ENCODE assay signal across 21 mouse cellular contexts in genomic region chr1:43594738-43595137, GRCm38 (mm10).
DNase-seq lines count a peak whose midpoint lies in the region; ATAC-seq and TF ChIP-seq lines count a peak whose summit lies in the region.
"Had no signal": no experiment of that assay in that cellular context is flagged by ENCODE, and none has a peak within 500 bp of the region (broad histone marks: within the 10 kb centered on the region; RNA-seq: fewer than 3 reads in every experiment).

No protein-coding gene starts in this region.

- no peak for TF ChIP-seq POLR2A in lung, adult 2 months (IDR thresholded peaks at IDR 0.05; ENCODE audit: borderline replicate concordance, extremely low read depth, low read depth, low read length)

- no peak for DNase-seq in forebrain, embryonic 10.5 days (ENCODE audit: extremely low spot score, low spot score)
- no peak for DNase-seq in lung, adult 2 months
- no peak for DNase-seq in adrenal gland, postnatal 10 days
- DNase-seq in cerebellum, adult 9-10 months: no peak
- DNase-seq: cerebellum, postnatal 14 days; embryo, embryonic 11 days; gastrocnemius, postnatal 10 days; kidney, adult 18-20 months; kidney, postnatal 10 days; liver, embryonic 13.5 days; lung, postnatal 36 days; right cerebral cortex, postnatal 25 days; thymus, adult 2 months had no signal

- peaks cover 4% of the 10 kb centered on the region for H3K4me1 ChIP-seq in forebrain, embryonic 16.5 days (replicated peaks; ENCODE audit: control insufficient read depth, insufficient read depth, low read length)
- H3K4me1 ChIP-seq in forebrain, embryonic 10.5 days: peaks cover 14% of the 10 kb centered on the region
- H3K4me1 ChIP-seq in lung, embryonic 16.5 days (replicated peaks; ENCODE audit: control insufficient read depth, insufficient read depth, low read length): peaks cover 2% of the 10 kb centered on the region; the same call in 1 of the 2 replicates
- H3K4me1 ChIP-seq in lung, adult 2 months (ENCODE audit: control insufficient read depth, insufficient read depth, low read length): no peaks in the 10 kb centered on the region
- H3K4me1 ChIP-seq in neural tube, embryonic 14.5 days (ENCODE audit: control insufficient read depth, insufficient read depth, low read length): no peaks in the 10 kb centered on the region
- H3K4me1 ChIP-seq: midbrain, embryonic 10.5 days; stomach, embryonic 15.5 days had no signal

- no peak overlapping the region for H3K27ac ChIP-seq in forebrain, embryonic 16.5 days (ENCODE audit: low read length)
- H3K27ac ChIP-seq in forebrain, embryonic 10.5 days: no peak overlapping the region
- H3K27ac ChIP-seq in lung, embryonic 16.5 days (ENCODE audit: low read length): no peak overlapping the region
- no peak overlapping the region for H3K27ac ChIP-seq in neural tube, embryonic 14.5 days (ENCODE audit: low read depth, low read length)
- H3K27ac ChIP-seq: liver, embryonic 13.5 days; midbrain, embryonic 10.5 days; stomach, embryonic 15.5 days had no signal

- H3K36me3 ChIP-seq in forebrain, embryonic 16.5 days (ENCODE audit: control insufficient read depth, insufficient read depth): no peaks in the 10 kb centered on the region
- H3K36me3 ChIP-seq in forebrain, embryonic 10.5 days (replicated peaks): no peaks in the 10 kb centered on the region
- no peaks in the 10 kb centered on the region for H3K36me3 ChIP-seq in lung, embryonic 16.5 days (ENCODE audit: control insufficient read depth, insufficient read depth, low read length)
- H3K36me3 ChIP-seq in neural tube, embryonic 14.5 days (ENCODE audit: control insufficient read depth, insufficient read depth, low read length): no peaks in the 10 kb centered on the region
- H3K36me3 ChIP-seq: G1E; heart, embryonic 12.5 days; liver, embryonic 13.5 days; midbrain, embryonic 10.5 days; stomach, embryonic 15.5 days had no signal

- no peaks in the 10 kb centered on the region for H3K9me3 ChIP-seq in forebrain, embryonic 16.5 days (ENCODE audit: control insufficient read depth, low read length)
- H3K9me3 ChIP-seq in forebrain, embryonic 10.5 days: no peaks in the 10 kb centered on the region
- H3K9me3 ChIP-seq in lung, embryonic 16.5 days (ENCODE audit: control insufficient read depth, low read length): no peaks in the 10 kb centered on the region
- no peaks in the 10 kb centered on the region for H3K9me3 ChIP-seq in neural tube, embryonic 14.5 days (ENCODE audit: control insufficient read depth, low read length)
- H3K9me3 ChIP-seq: G1E; heart, embryonic 12.5 days; liver, embryonic 13.5 days; midbrain, embryonic 10.5 days; stomach, embryonic 15.5 days had no signal

- 60% methylated on average over 4 of the region's 4 CpGs for WGBS in forebrain, embryonic 16.5 days
- 90% methylated on average over 4 of the region's 4 CpGs for WGBS in forebrain, embryonic 10.5 days
- 26% methylated on average over 4 of the region's 4 CpGs for WGBS in lung, embryonic 16.5 days
- WGBS in lung, adult 2 months: 49% methylated on average over 4 of the region's 4 CpGs
- 73% methylated on average over 4 of the region's 4 CpGs for WGBS in neural tube, embryonic 14.5 days

- H3K27me3 ChIP-seq in forebrain, embryonic 16.5 days (replicated peaks; ENCODE audit: control insufficient read depth, insufficient read depth, low read length): no peaks in the 10 kb centered on the region
- H3K27me3 ChIP-seq in forebrain, embryonic 10.5 days (ENCODE audit: poor library complexity, severe bottlenecking): no peaks in the 10 kb centered on the region
- H3K27me3 ChIP-seq in lung, embryonic 16.5 days (ENCODE audit: control insufficient read depth, insufficient read depth, low read depth, low read length): no peaks in the 10 kb centered on the region
- no peaks in the 10 kb centered on the region for H3K27me3 ChIP-seq in neural tube, embryonic 14.5 days (ENCODE audit: control insufficient read depth, insufficient read depth, low read length)
- H3K27me3 ChIP-seq: heart, embryonic 12.5 days; liver, embryonic 13.5 days; stomach, embryonic 15.5 days had no signal

- peak; percentile 15; the same call in 1 of the 2 replicates for ATAC-seq in forebrain, embryonic 16.5 days
- 0 out of 2 replicates have a peak, but pooled peaks have one; percentile 17 for ATAC-seq in lung, embryonic 16.5 days (ENCODE audit: low read depth)
- peak; percentile 32; the same call in 1 of the 2 replicates for ATAC-seq in common myeloid progenitor, adult 5-6 weeks (replicated peaks; ENCODE audit: low read depth, poor library complexity, severe bottlenecking)
- ATAC-seq in neural tube, embryonic 14.5 days (ENCODE audit: low read depth): peak; percentile 48; the same call in 1 of the 2 replicates

- no peak overlapping the region for H3K4me2 ChIP-seq in forebrain, embryonic 16.5 days (ENCODE audit: low read length)
- H3K4me2 ChIP-seq in lung, embryonic 16.5 days (ENCODE audit: low read depth, low read length): no peak overlapping the region
- no peak overlapping the region for H3K4me2 ChIP-seq in neural tube, embryonic 14.5 days (ENCODE audit: low read depth, low read length)
- H3K4me2 ChIP-seq: heart, embryonic 12.5 days; liver, embryonic 13.5 days; stomach, embryonic 15.5 days had no signal

- no peak overlapping the region for H3K4me3 ChIP-seq in forebrain, embryonic 16.5 days (replicated peaks; ENCODE audit: low read length)
- no peak overlapping the region for H3K4me3 ChIP-seq in forebrain, embryonic 10.5 days
- no peak overlapping the region for H3K4me3 ChIP-seq in lung, embryonic 16.5 days (ENCODE audit: low read length)
- H3K4me3 ChIP-seq in lung, adult 2 months (replicated peaks; ENCODE audit: extremely low read depth, low read depth, low read length): no peak overlapping the region
- no peak overlapping the region for H3K4me3 ChIP-seq in neural tube, embryonic 14.5 days (ENCODE audit: low read depth, low read length)
- H3K4me3 ChIP-seq: heart, embryonic 12.5 days; liver, embryonic 13.5 days; midbrain, embryonic 10.5 days; stomach, embryonic 15.5 days had no signal

- TF ChIP-seq CTCF in lung, adult 2 months (IDR thresholded peaks at IDR 0.05; ENCODE audit: insufficient read depth, low read length): no peak

- H3K9ac ChIP-seq in forebrain, embryonic 16.5 days (replicated peaks; ENCODE audit: low read depth, low read length): no peak overlapping the region
- no peak overlapping the region for H3K9ac ChIP-seq in lung, embryonic 16.5 days (ENCODE audit: low read length)
- H3K9ac ChIP-seq in neural tube, embryonic 14.5 days (replicated peaks; ENCODE audit: low read depth, low read length): no peak overlapping the region
- H3K9ac ChIP-seq: heart, embryonic 12.5 days; liver, embryonic 13.5 days; stomach, embryonic 15.5 days had no signal
